Mouse (Mus musculus): ENCODE measurements at regions not wholly inside any gene's neighbourhood (a gene's known extent, or its start where the extent isn't known, plus 50 kb on each side); places are given as distances from the start of the nearest gene placed in this dataset.
"Not testable (repeated sequence)": the region's sequence is repeated elsewhere in the genome, so short reads cannot be mapped to it uniquely, and the experiment has no call there.

GRCm38 (mm10) chr12:113333399-113333798 is 147.7 kb downstream of the Tmem121 start:
- ATAC-seq = no peak

- ATAC-seq = not testable (repeated sequence)
Measured at GRCm38 (mm10) chr12:113333853-113334252, 148.1 kb downstream of the Tmem121 start.

- no peak for ATAC-seq
Measured at GRCm38 (mm10) chr12:113337271-113337670, 151.5 kb downstream of the Tmem121 start.

- no peak for ATAC-seq
Measured at GRCm38 (mm10) chr12:113338891-113339290, 150.4 kb upstream of the Adam6b start.

GRCm38 (mm10) chr12:113341046-113341445 is 148.3 kb upstream of the Adam6b start:
- ATAC-seq = no peak

GRCm38 (mm10) chr12:113355132-113355531 is 134.2 kb upstream of the Adam6b start:
- no peak for ATAC-seq

- no peak for ATAC-seq
Measured at GRCm38 (mm10) chr12:113358077-113358476, 131.2 kb upstream of the Adam6b start.

- no peak for ATAC-seq
Measured at GRCm38 (mm10) chr12:113360032-113360431, 129.3 kb upstream of the Adam6b start.

GRCm38 (mm10) chr12:113362409-113363038 is 126.8 kb upstream of the Adam6b start:
- ATAC-seq = peak; percentile 93

GRCm38 (mm10) chr12:113364023-113364422 is 125.3 kb upstream of the Adam6b start:
- no peak for ATAC-seq

- no peak for ATAC-seq
Measured at GRCm38 (mm10) chr12:113364437-113364836, 124.9 kb upstream of the Adam6b start.

GRCm38 (mm10) chr12:113365783-113366182 is 123.5 kb upstream of the Adam6b start:
- ATAC-seq = no peak

GRCm38 (mm10) chr12:113366394-113366793 is 122.9 kb upstream of the Adam6b start:
- ATAC-seq = no peak

- no peak for ATAC-seq
Measured at GRCm38 (mm10) chr12:113401578-113402113, 87.7 kb upstream of the Adam6b start.

- no peak for ATAC-seq
Measured at GRCm38 (mm10) chr12:113402823-113403222, 86.5 kb upstream of the Adam6b start.

GRCm38 (mm10) chr12:113411113-113411512 is 78.2 kb upstream of the Adam6b start:
- no peak for ATAC-seq

- ATAC-seq = no peak
Measured at GRCm38 (mm10) chr12:113413996-113414395, 75.3 kb upstream of the Adam6b start.

GRCm38 (mm10) chr12:113417521-113417920 is 71.8 kb upstream of the Adam6b start:
- no peak for ATAC-seq

- no peak for ATAC-seq
Measured at GRCm38 (mm10) chr12:113418731-113419402, 70.4 kb upstream of the Adam6b start.

GRCm38 (mm10) chr12:113420721-113421305 is 68.5 kb upstream of the Adam6b start:
- no peak for ATAC-seq

- no peak for ATAC-seq
Measured at GRCm38 (mm10) chr12:113421716-113422595, 67.4 kb upstream of the Adam6b start.

GRCm38 (mm10) chr12:113422736-113423254 is 66.5 kb upstream of the Adam6b start:
- no peak for ATAC-seq

Measured in CD4-positive, CD25-positive, alpha-beta regulatory T cell, adult 4 months (primary cell).